Comparison of ENCODE assay signal across 14 mouse cellular contexts in the genomic region with DNA sequence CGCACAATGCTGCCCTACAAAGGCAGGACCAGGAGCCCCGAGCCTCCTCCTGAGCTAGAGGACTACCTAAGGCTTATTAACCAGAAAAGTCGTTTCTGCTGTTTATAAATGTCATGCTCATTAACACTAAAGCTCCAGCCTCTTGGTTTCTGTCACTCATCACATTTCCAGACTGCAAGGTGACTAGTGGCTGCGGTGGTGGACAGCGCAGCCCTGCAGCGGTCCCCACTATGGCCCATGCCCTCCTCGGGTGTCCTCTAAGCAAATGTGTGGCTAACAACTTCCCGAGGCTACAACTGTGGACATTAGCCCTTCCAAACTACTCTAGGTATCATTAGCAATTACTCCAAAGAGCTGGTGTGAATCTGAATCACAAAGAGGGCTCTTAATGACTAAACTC.
"Had no signal": no experiment of that assay in that cellular context is flagged by ENCODE, and none has a peak within 500 bp of the region (broad histone marks: within the 10 kb centered on the region; RNA-seq: fewer than 3 reads in every experiment).

No protein-coding gene starts in this region.

- DNase-seq: kidney, postnatal 4 days; liver; liver, embryonic 13.5 days; liver, postnatal 0 days; lung, postnatal 14 days; midbrain, embryonic 14.5 days; thymus, postnatal 4 days had no signal

- H3K36me3 ChIP-seq: midbrain, embryonic 10.5 days; neural tube, embryonic 12.5 days had no signal

- H3K4me2 ChIP-seq: limb, embryonic 12.5 days; liver, embryonic 13.5 days; lung, embryonic 15.5 days; neural tube, embryonic 12.5 days had no signal

- H3K27ac ChIP-seq: layer of hippocampus, adult 2 months; limb, embryonic 12.5 days; liver, embryonic 13.5 days; lung, embryonic 15.5 days; macrophage; midbrain, embryonic 10.5 days; neural tube, embryonic 12.5 days; stomach, postnatal 0 days had no signal

- H3K9ac ChIP-seq: limb, embryonic 12.5 days; liver, embryonic 13.5 days; liver, postnatal 0 days; lung, embryonic 15.5 days; neural tube, embryonic 12.5 days had no signal

- H3K9me3 ChIP-seq: limb, embryonic 12.5 days; liver, embryonic 13.5 days; lung, embryonic 15.5 days; midbrain, embryonic 10.5 days; neural tube, embryonic 12.5 days had no signal

- H3K27me3 ChIP-seq: limb, embryonic 12.5 days; liver, embryonic 13.5 days; lung, embryonic 15.5 days; neural tube, embryonic 12.5 days had no signal

- ATAC-seq: liver, postnatal 0 days had no signal

- H3K4me3 ChIP-seq: layer of hippocampus, adult 2 months; limb, embryonic 12.5 days; liver, embryonic 13.5 days; lung, embryonic 15.5 days; midbrain, embryonic 10.5 days; neural tube, embryonic 12.5 days had no signal
